14 mouse cellular contexts compared by ENCODE assay signal in the genomic region with DNA sequence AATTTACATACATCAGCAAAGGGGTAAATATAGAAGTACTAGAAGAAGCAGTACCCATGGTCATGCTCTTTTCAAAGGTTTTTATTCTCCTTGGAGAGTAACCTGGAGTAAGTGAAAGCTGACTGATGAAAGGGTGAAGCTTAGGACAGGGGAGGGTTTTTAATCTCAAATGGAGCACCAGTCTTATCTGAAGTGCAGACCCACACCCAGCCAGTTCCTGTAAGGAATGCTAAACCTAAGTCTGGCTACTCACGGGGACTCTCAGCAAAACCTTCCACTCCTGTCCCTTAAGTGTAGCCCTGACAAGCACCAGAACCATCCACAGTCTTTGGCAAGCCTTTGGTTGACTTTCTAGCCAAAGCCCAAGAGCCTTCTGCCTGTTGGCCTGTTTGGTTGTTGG.
"Had no signal": no experiment of that assay in that cellular context is flagged by ENCODE, and none has a peak within 500 bp of the region (broad histone marks: within the 10 kb centered on the region; RNA-seq: fewer than 3 reads in every experiment).

No protein-coding gene starts in this region.

- DNase-seq: kidney, adult 11 months; kidney, adult 9 months; kidney, postnatal 14 days; layer of hippocampus, adult 9-11 months; layer of hippocampus, postnatal 36 days; left cerebral cortex, postnatal 4 days; lung, postnatal 14 days; right cerebral cortex, postnatal 14 days; thymus, adult 2 months; thymus, postnatal 25 days had no signal

- H3K4me1 ChIP-seq: liver, embryonic 15.5 days; stomach, embryonic 15.5 days had no signal

- H3K4me3 ChIP-seq: liver, embryonic 15.5 days; stomach, embryonic 15.5 days had no signal

- H3K27me3 ChIP-seq: stomach, embryonic 15.5 days had no signal

- ATAC-seq: midbrain, embryonic 16.5 days had no signal

- H3K4me2 ChIP-seq: liver, embryonic 11.5 days; liver, embryonic 15.5 days; stomach, embryonic 15.5 days had no signal

- H3K9ac ChIP-seq: liver, embryonic 15.5 days; stomach, embryonic 15.5 days had no signal

- H3K9me3 ChIP-seq: liver, embryonic 15.5 days; stomach, embryonic 15.5 days had no signal

- H3K27ac ChIP-seq: liver, embryonic 15.5 days; stomach, embryonic 15.5 days had no signal

- H3K36me3 ChIP-seq: liver, embryonic 15.5 days; stomach, embryonic 15.5 days had no signal
